Mouse (Mus musculus) spleen, adult 2 months (tissue): ENCODE results near the gene Mcoln2.

Experiments
- CTCF ChIP-seq: fragments of 200-500 bp; IDR thresholded peaks from 2 replicates; pipeline ENCODE4 v1.5.1; 2011; ENCODE audit warnings: mild to moderate bottlenecking, inconsistent platforms; ENCODE audit not compliant: insufficient read depth, insufficient read length, insufficient replicate concordance; ENCODE audit errors: extremely low read depth
- POLR2A ChIP-seq: fragments of 200-500 bp; IDR thresholded peaks from 2 replicates; pipeline ENCODE4 v1.6.1; 2011; ENCODE audit warnings: low read depth, low read length, inconsistent platforms

DNA sequence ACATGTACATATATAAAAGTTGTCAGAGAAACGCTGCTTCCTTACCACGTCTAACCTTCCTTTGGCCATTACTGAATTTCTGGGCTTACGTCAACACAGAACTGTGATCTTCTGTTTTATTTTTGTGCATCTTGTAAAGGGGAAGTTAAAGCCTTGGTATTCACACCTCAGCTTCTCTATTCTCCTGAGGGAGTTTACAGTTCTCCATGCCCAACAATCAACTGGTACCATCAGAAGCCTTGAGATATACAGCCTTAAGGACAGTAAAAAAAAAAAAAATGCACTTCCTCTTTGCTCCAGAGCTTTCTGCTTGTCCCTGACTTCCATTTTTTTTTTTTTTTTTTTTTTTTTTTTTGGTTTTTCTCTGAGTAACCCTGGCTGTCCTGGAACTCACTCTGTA lies 66.9 kb downstream of the Mcoln2 start:
- TF ChIP-seq POLR2A (no peak), CTCF (no peak)
